Mouse (Mus musculus) kidney, postnatal 0 days (tissue): ENCODE data around the gene Paqr5. TPM values are rescaled to one million over a fixed set of nuclear protein-coding genes. Genes with fewer than 3 reads are reported as not detected.

ENCODE experiments used
- ATAC-seq: fragments of 200-750 bp; cut with Nextera tagmentation; replicated peaks from 2 replicates; pipeline ENCODE4 v1.8.0; 2017; ENCODE audit warnings: low read depth, moderate number of reproducible peaks, moderate TSS enrichment, moderate library complexity; ENCODE audit not compliant: low FRiP score
- DNase-seq: peaks from one replicate; pipeline ENCODE4 v3.0.0-alpha.2; 2016; ENCODE audit warnings: low spot score
- H3K27ac ChIP-seq: fragments of 300-500 bp; sonication (generic); 2 replicates; pipeline ENCODE4 v1.5.1; 2014; ENCODE audit warnings: mild to moderate bottlenecking
- H3K27me3 ChIP-seq: fragments of 300-500 bp; sonication (generic); 2 replicates; pipeline ENCODE4 v1.6.1; 2014; ENCODE audit warnings: low read length, mixed read lengths; ENCODE audit not compliant: insufficient read depth
- H3K36me3 ChIP-seq: fragments of 300-500 bp; sonication (generic); 2 replicates; pipeline ENCODE4 v1.6.1; 2014; ENCODE audit warnings: low read length, mixed read lengths; ENCODE audit not compliant: insufficient read depth
- H3K4me1 ChIP-seq: fragments of 300-500 bp; sonication (generic); replicated peaks from 2 replicates; pipeline ENCODE4 v1.6.1; 2014; ENCODE audit warnings: antibody characterized with exemption, low read length, mixed read lengths; ENCODE audit not compliant: insufficient read depth
- H3K4me2 ChIP-seq: fragments of 300-500 bp; sonication (generic); 2 replicates; pipeline ENCODE4 v1.6.1; 2014; ENCODE audit warnings: mild to moderate bottlenecking, low read length, moderate library complexity, mixed read lengths
- H3K4me3 ChIP-seq: fragments of 300-500 bp; sonication (generic); replicated peaks from 2 replicates; pipeline ENCODE4 v1.5.1; 2014; ENCODE audit warnings: low read depth, low read length
- H3K9ac ChIP-seq: fragments of 300-500 bp; sonication (generic); 2 replicates; pipeline ENCODE4 v1.6.1; 2014; ENCODE audit warnings: low read depth, low read length
- H3K9me3 ChIP-seq: fragments of 300-500 bp; sonication (generic); replicated peaks from 2 replicates; pipeline ENCODE4 v1.6.1; 2016; ENCODE audit warnings: low read length, inconsistent platforms, mixed read lengths
- CTCF ChIP-seq: IDR thresholded peaks from 2 replicates; pipeline ENCODE4 v1.5.1; 2016; ENCODE audit warnings: antibody characterized with exemption, low read depth, mild to moderate bottlenecking, moderate library complexity
- WGBS: fragments of 180-500 bp; shearing (Covaris S2); extraction: QIAGEN DNeasy Blood & Tissue Kit; methylation state at CpG from one replicate; pipeline ENCODE4 v1.1.7; 2014; 5-methylcytosine and 5-hydroxymethylcytosine counted together
- polyA plus RNA-seq: library from polyadenylated mRNA; unstranded; fragments of >200 nt; fragmentation: Nextera tagmentation; extraction: Ambion mirVana; gene quantifications from 2 replicates; pipeline ENCODE4 v1.2.1, GENCODE M21; 2015

The Paqr5 gene
- polyA plus RNA-seq, 1 experiment from 2014 or later, result 109 TPM

- Histone ChIP-seq H3K4me3 (no peak overlapping the region), H3K36me3 (peaks cover 15% of the 10 kb centered on the region), H3K9ac (no peak overlapping the region), H3K27me3 (no peaks in the 10 kb centered on the region), H3K4me2 (no peak overlapping the region), H3K4me1 (0 out of 2 replicates have a peak, but pooled peaks cover 13% of the 10 kb centered on the region), H3K9me3 (no peaks in the 10 kb centered on the region), H3K27ac (no peak overlapping the region)
- DNase-seq, result no peak
- 70% methylated on average over 1 of the region's 1 CpGs for WGBS
- no peak for ATAC-seq
- TF ChIP-seq CTCF, result no peak
Measured at GRCm38 (mm10) chr9:61909633-61910032, 117.0 kb downstream of the Paqr5 start.

GRCm38 (mm10) chr9:61908832-61909407 lies 117.7 kb downstream of the Paqr5 start:
- Histone ChIP-seq H3K27ac (no peak overlapping the region), H3K4me2 (no peak overlapping the region), H3K4me3 (no peak overlapping the region), H3K27me3 (no peaks in the 10 kb centered on the region), H3K4me1 (0 out of 2 replicates have a peak, but pooled peaks cover 13% of the 10 kb centered on the region), H3K36me3 (peaks cover 15% of the 10 kb centered on the region), H3K9ac (no peak overlapping the region), H3K9me3 (no peaks in the 10 kb centered on the region)
- DNase-seq, result no peak
- WGBS, result 80% methylated on average over 11 of the region's 11 CpGs
- TF ChIP-seq CTCF, result no peak
- no peak for ATAC-seq

- H3K9ac ChIP-seq, result no peak overlapping the region
- DNase-seq (no peak), ATAC-seq (no peak)
- TF ChIP-seq CTCF, result no peak
- no peak overlapping the region for H3K4me2 ChIP-seq
- 59% methylated on average over 3 of the region's 3 CpGs for WGBS
- H3K27ac ChIP-seq, result no peak overlapping the region
- no peaks in the 10 kb centered on the region for H3K9me3 ChIP-seq
- H3K36me3 ChIP-seq, result peaks cover 15% of the 10 kb centered on the region
- 0 out of 2 replicates have a peak, but pooled peaks cover 12% of the 10 kb centered on the region for H3K4me1 ChIP-seq
- H3K27me3 ChIP-seq, result no peaks in the 10 kb centered on the region
- H3K4me3 ChIP-seq, result no peak overlapping the region
Measured at GRCm38 (mm10) chr9:61908341-61908740, 118.3 kb downstream of the Paqr5 start.

GRCm38 (mm10) chr9:61907621-61908295 lies 118.9 kb downstream of the Paqr5 start:
- no peak for TF ChIP-seq CTCF
- Histone ChIP-seq H3K27ac (no peak overlapping the region), H3K4me3 (no peak overlapping the region), H3K4me1 (0 out of 2 replicates have a peak, but pooled peaks cover 7% of the 10 kb centered on the region), H3K4me2 (no peak overlapping the region), H3K27me3 (no peaks in the 10 kb centered on the region), H3K9me3 (no peaks in the 10 kb centered on the region), H3K9ac (no peak overlapping the region), H3K36me3 (peaks cover 12% of the 10 kb centered on the region)
- ATAC-seq (no peak), DNase-seq (no peak)
- WGBS, result 83% methylated on average over 4 of the region's 4 CpGs

- ATAC-seq (no peak), DNase-seq (peak; percentile 39)
- Histone ChIP-seq H3K9me3 (no peaks in the 10 kb centered on the region), H3K27me3 (no peaks in the 10 kb centered on the region), H3K36me3 (peaks cover 4% of the 10 kb centered on the region; the same call in 1 of the 2 replicates), H3K9ac (no peak overlapping the region), H3K4me1 (0 out of 2 replicates have a peak, but pooled peaks cover under 1% of the 10 kb centered on the region), H3K27ac (no peak overlapping the region), H3K4me2 (no peak overlapping the region), H3K4me3 (no peak overlapping the region)
- WGBS, result 67% methylated on average over 10 of the region's 10 CpGs
- TF ChIP-seq CTCF, result peak; percentile 70
Measured at GRCm38 (mm10) chr9:61906912-61907311, 119.7 kb downstream of the Paqr5 start.

- Histone ChIP-seq H3K36me3 (no peaks in the 10 kb centered on the region), H3K27ac (no peak overlapping the region), H3K27me3 (no peaks in the 10 kb centered on the region), H3K4me1 (no peaks in the 10 kb centered on the region), H3K4me3 (no peak overlapping the region), H3K4me2 (no peak overlapping the region), H3K9ac (no peak overlapping the region), H3K9me3 (no peaks in the 10 kb centered on the region)
- ATAC-seq (no peak), DNase-seq (no peak)
- 59% methylated on average over 5 of the region's 5 CpGs for WGBS
- no peak for TF ChIP-seq CTCF
Measured at GRCm38 (mm10) chr9:61905576-61905975, 121.1 kb downstream of the Paqr5 start.
